Mouse (Mus musculus) spleen, embryonic (tissue): ENCODE measurements around the gene Cyp2d11.
"Not testable (repeated sequence)": the region's sequence is repeated elsewhere in the genome, so short reads cannot be mapped to it uniquely, and the experiment has no call there.

Experiments
- CTCF ChIA-PET: fragments of 350-600 bp; sonication (Branson Sonifier 250); formaldehyde crosslinking; loops from one replicate; lab custom pipeline; 2022; lab: Charles Lee

Gene Cyp2d11

GRCm38 (mm10) chr15:82393922-82394321, at the start of gene Cyp2d11:
Cyp2d11 (minus strand) TSS chr15:82394022.
- CTCF ChIA-PET, result not testable (repeated sequence)

- CTCF ChIA-PET, result no interaction called here
These were observed 44.3 kb upstream of the Cyp2d11 start for GRCm38 (mm10) chr15:82437975-82438617.

- CTCF ChIA-PET, result no interaction called here
These were observed 41.8 kb upstream of the Cyp2d11 start for GRCm38 (mm10) chr15:82435606-82436005.

- CTCF ChIA-PET, result interaction anchor here (0.6 kb wide), 1 partner anchor 659 kb away, joined by 3 read pairs; no protein-coding TSS in a partner anchor
These were observed 41.2 kb upstream of the Cyp2d11 start for GRCm38 (mm10) chr15:82435011-82435410.

- CTCF ChIA-PET, result interaction anchor here (0.6 kb wide), 1 partner anchor 660 kb away, joined by 3 read pairs; no protein-coding TSS in a partner anchor
These were observed 40.7 kb upstream of the Cyp2d11 start for GRCm38 (mm10) chr15:82434541-82434940.

- CTCF ChIA-PET, result no interaction called here
These were observed 39.8 kb upstream of the Cyp2d11 start for GRCm38 (mm10) chr15:82433621-82434020.

GRCm38 (mm10) chr15:82433137-82433536, 39.3 kb upstream of the Cyp2d11 start, which contains the start of gene Cyp2d9:
Cyp2d9 (plus strand) TSS chr15:82433437.
- CTCF ChIA-PET, result no interaction called here

- CTCF ChIA-PET, result no interaction called here
These were observed 29.6 kb upstream of the Cyp2d11 start for GRCm38 (mm10) chr15:82423471-82423870.

- CTCF ChIA-PET, result no interaction called here
These were observed 29.1 kb upstream of the Cyp2d11 start for GRCm38 (mm10) chr15:82422935-82423334.

GRCm38 (mm10) chr15:82418616-82419015, 24.8 kb upstream of the Cyp2d11 start:
- CTCF ChIA-PET, result no interaction called here

- CTCF ChIA-PET, result no interaction called here
These were observed 23.3 kb upstream of the Cyp2d11 start for GRCm38 (mm10) chr15:82416797-82417789.

GRCm38 (mm10) chr15:82407536-82407935, 13.7 kb upstream of the Cyp2d11 start:
- CTCF ChIA-PET, result no interaction called here

GRCm38 (mm10) chr15:82406981-82407380, 13.2 kb upstream of the Cyp2d11 start, which contains the start of gene Cyp2d10:
Cyp2d10 (minus strand) TSS chr15:82407195.
- CTCF ChIA-PET, result no interaction called here

- CTCF ChIA-PET, result no interaction called here
These were observed 10.3 kb upstream of the Cyp2d11 start for GRCm38 (mm10) chr15:82404163-82404562.

GRCm38 (mm10) chr15:82403606-82404005, 9.8 kb upstream of the Cyp2d11 start:
- CTCF ChIA-PET, result no interaction called here

- CTCF ChIA-PET, result no interaction called here
These were observed 8.9 kb upstream of the Cyp2d11 start for GRCm38 (mm10) chr15:82402741-82403140.

- CTCF ChIA-PET, result no interaction called here
These were observed 8.3 kb upstream of the Cyp2d11 start for GRCm38 (mm10) chr15:82402106-82402505.

- CTCF ChIA-PET, result no interaction called here
These were observed 7.7 kb upstream of the Cyp2d11 start for GRCm38 (mm10) chr15:82401516-82401915.

- CTCF ChIA-PET, result not testable (repeated sequence)
These were observed 2.1 kb upstream of the Cyp2d11 start for GRCm38 (mm10) chr15:82395955-82396354.

GRCm38 (mm10) chr15:82389916-82390315, 3.9 kb downstream of the Cyp2d11 start:
- CTCF ChIA-PET, result not testable (repeated sequence)

GRCm38 (mm10) chr15:82385729-82386128, 8.1 kb downstream of the Cyp2d11 start:
- CTCF ChIA-PET, result no interaction called here

- CTCF ChIA-PET, result no interaction called here
These were observed 11.4 kb downstream of the Cyp2d11 start for GRCm38 (mm10) chr15:82382441-82382840.
